Mouse (Mus musculus) heart, postnatal 4 days (tissue): ENCODE data around the gene Ell. TPM values are rescaled to one million over a fixed set of nuclear protein-coding genes. Genes with fewer than 3 reads are reported as not detected.
A peak's percentile ranks its signal among the peaks of the same experiment; 100 is the strongest.
"Not testable (repeated sequence)": the region's sequence is repeated elsewhere in the genome, so short reads cannot be mapped to it uniquely, and the experiment has no call there.

ENCODE experiments used
- DNase-seq: peaks from one replicate; pipeline ENCODE4 v3.0.0; 2021
- total RNA-seq, 2 experiments: library from RNA; stranded (reverse); gene quantifications; 2 replicates each; pipeline ENCODE4 v1.2.3; 2021

The Ell gene
- total RNA-seq, 2 experiments from 2014 or later: 16.7 to 17.6 TPM

GRCm38 (mm10) chr8:70570360-70570759 lies 31.1 kb downstream of the Ell start:
- no peak for DNase-seq

GRCm38 (mm10) chr8:70570990-70571389 lies 31.7 kb downstream of the Ell start:
- peak; percentile 74 for DNase-seq

- no peak for DNase-seq
Observed at GRCm38 (mm10) chr8:70574302-70574701, 35.0 kb downstream of the Ell start.

GRCm38 (mm10) chr8:70574915-70575314 lies 35.7 kb downstream of the Ell start:
- DNase-seq: peak; percentile 71

- DNase-seq: no peak
Observed at GRCm38 (mm10) chr8:70577207-70577606, 38.0 kb downstream of the Ell start.

GRCm38 (mm10) chr8:70583476-70584387 lies 44.5 kb downstream of the Ell start:
- DNase-seq: no peak

- no peak for DNase-seq
Observed at GRCm38 (mm10) chr8:70584606-70585257, 45.5 kb downstream of the Ell start.

- DNase-seq: peak; percentile 76
Observed at GRCm38 (mm10) chr8:70585258-70585652, 46.0 kb downstream of the Ell start.

GRCm38 (mm10) chr8:70587955-70588354 lies 48.7 kb downstream of the Ell start:
- DNase-seq: not testable (repeated sequence)

GRCm38 (mm10) chr8:70591569-70591968 lies 52.3 kb downstream of the Ell start:
- DNase-seq: no peak

- DNase-seq: peak; percentile 34
Observed at GRCm38 (mm10) chr8:70593173-70593572, 53.9 kb downstream of the Ell start.

- DNase-seq: peak; percentile 86
Observed at GRCm38 (mm10) chr8:70593961-70594609, 54.8 kb downstream of the Ell start, which contains the start of gene Isyna1. Isyna1 (plus strand) TSS chr8:70594373.

- DNase-seq: peak; percentile 43
Observed at GRCm38 (mm10) chr8:70594621-70595564, 55.6 kb downstream of the Ell start.

GRCm38 (mm10) chr8:70595811-70596210 lies 56.6 kb downstream of the Ell start:
- no peak for DNase-seq

- DNase-seq: no peak
Observed at GRCm38 (mm10) chr8:70596216-70596615, 57.0 kb downstream of the Ell start.

- DNase-seq: no peak
Observed at GRCm38 (mm10) chr8:70596775-70597416, 57.6 kb downstream of the Ell start.

- peak; percentile 40 for DNase-seq
Observed at GRCm38 (mm10) chr8:70597417-70598272, 58.4 kb downstream of the Ell start.

GRCm38 (mm10) chr8:70598283-70598682 lies 59.0 kb downstream of the Ell start:
- DNase-seq: peak; percentile 87

- DNase-seq: peak; percentile 25
Observed at GRCm38 (mm10) chr8:70598722-70599121, 59.5 kb downstream of the Ell start.
